Mouse (Mus musculus) heart, postnatal 0 days (tissue): Measurements from ENCODE around the gene Jak2. TPM values are rescaled to one million over a fixed set of nuclear protein-coding genes. Genes with fewer than 3 reads are reported as not detected.

Source experiments
- ATAC-seq: fragments of 200-750 bp; cut with Nextera tagmentation; 2 replicates; pipeline ENCODE4 v1.8.0; 2017; ENCODE audit warnings: low read depth, moderate number of reproducible peaks, moderate library complexity; ENCODE audit not compliant: insufficient read depth
- DNase-seq: peaks from one replicate; pipeline ENCODE4 v3.0.0-alpha.2; 2016; ENCODE audit warnings: low spot score
- H3K27ac ChIP-seq: fragments of 300-500 bp; sonication (generic); 2 replicates; pipeline ENCODE4 v1.5.1; 2014; ENCODE audit warnings: low read depth, mild to moderate bottlenecking
- H3K27me3 ChIP-seq: fragments of 300-500 bp; sonication (generic); 2 replicates; pipeline ENCODE4 v1.6.1; 2014; ENCODE audit warnings: low read length, mixed read lengths; ENCODE audit not compliant: control insufficient read depth, insufficient read depth
- H3K36me3 ChIP-seq: fragments of 300-500 bp; sonication (generic); replicated peaks from 2 replicates; pipeline ENCODE4 v1.6.1; 2014; ENCODE audit warnings: low read length, mixed read lengths; ENCODE audit not compliant: control insufficient read depth, insufficient read depth
- H3K4me1 ChIP-seq: fragments of 300-500 bp; sonication (generic); 2 replicates; pipeline ENCODE4 v1.6.1; 2014; ENCODE audit warnings: antibody characterized with exemption; ENCODE audit not compliant: control insufficient read depth, insufficient read depth
- H3K4me2 ChIP-seq: fragments of 300-500 bp; sonication (generic); 2 replicates; pipeline ENCODE4 v1.6.1; 2014; ENCODE audit warnings: low read depth, mild to moderate bottlenecking, low read length, moderate library complexity
- H3K4me3 ChIP-seq: fragments of 300-500 bp; sonication (generic); 2 replicates; pipeline ENCODE4 v1.5.1; 2014; ENCODE audit warnings: low read depth, low read length
- H3K9ac ChIP-seq: fragments of 300-500 bp; sonication (generic); replicated peaks from 2 replicates; pipeline ENCODE4 v1.6.1; 2014; ENCODE audit warnings: low read depth, low read length, mixed read lengths
- H3K9me3 ChIP-seq: fragments of 300-500 bp; sonication (generic); replicated peaks from 2 replicates; pipeline ENCODE4 v1.6.1; 2016; ENCODE audit warnings: low read length; ENCODE audit not compliant: control insufficient read depth
- CTCF ChIP-seq: IDR thresholded peaks from 2 replicates; pipeline ENCODE4 v1.5.1; 2016; ENCODE audit warnings: antibody characterized with exemption, control low read depth, low read depth
- EP300 ChIP-seq: IDR thresholded peaks from 2 replicates; pipeline ENCODE4 v1.6.1; 2016; ENCODE audit warnings: antibody characterized with exemption, low read depth
- WGBS: fragments of 180-500 bp; shearing (Covaris S2); extraction: QIAGEN DNeasy Blood & Tissue Kit; methylation state at CpG from one replicate; pipeline ENCODE4 v1.1.7; 2014; 5-methylcytosine and 5-hydroxymethylcytosine counted together
- polyA plus RNA-seq: library from polyadenylated mRNA; unstranded; fragments of >200 nt; fragmentation: Nextera tagmentation; extraction: Ambion mirVana; gene quantifications from 2 replicates; pipeline ENCODE4 v1.2.1, GENCODE M21; 2015
- total RNA-seq: library from RNA; depleted of rRNA; stranded (reverse); fragments of >200 nt; gene quantifications from 2 replicates; pipeline ENCODE4 v1.2.3, GENCODE M21; 2014; ENCODE audit warnings: low replicate concordance

Jak2 gene
- total and polyA plus RNA-seq, 2 experiments from 2014 or later = 5.2 to 11.5 TPM

DNA sequence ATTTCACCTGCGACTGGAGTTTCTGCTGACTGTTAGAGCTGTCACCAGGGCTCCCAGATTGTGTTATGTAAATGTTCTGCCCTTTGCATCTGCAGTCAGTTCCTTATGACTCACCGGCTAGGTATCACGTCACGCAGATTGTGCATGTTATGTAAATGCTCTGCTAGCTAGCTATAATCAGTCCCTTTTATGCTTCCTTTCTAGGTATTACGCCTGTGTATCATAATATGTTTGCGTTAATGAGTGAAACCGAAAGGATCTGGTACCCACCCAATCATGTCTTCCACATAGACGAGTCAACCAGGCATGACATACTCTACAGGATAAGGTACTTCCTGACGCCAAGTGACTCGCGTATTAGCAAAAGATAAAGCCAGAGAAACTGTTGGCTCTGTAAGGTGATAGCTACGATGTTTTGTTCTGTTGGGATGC lies 19.5 kb downstream of the Jak2 start:
- peak overlapping the region; percentile 38; the same call in 1 of the 2 replicates for H3K27ac ChIP-seq
- H3K9ac ChIP-seq = peak overlapping the region; percentile 29; the same call in 1 of the 2 replicates
- H3K27me3 ChIP-seq = no peaks in the 10 kb centered on the region
- H3K36me3 ChIP-seq = peaks cover 14% of the 10 kb centered on the region
- peak overlapping the region; percentile 40 for H3K4me3 ChIP-seq
- WGBS = 22% methylated on average over 12 of the region's 12 CpGs
- ATAC-seq (peak; percentile 36; the same call in 1 of the 2 replicates), DNase-seq (peak; percentile 61)
- H3K4me1 ChIP-seq = peaks cover 4% of the 10 kb centered on the region; the same call in 1 of the 2 replicates
- H3K4me2 ChIP-seq = peak overlapping the region; percentile 56
- H3K9me3 ChIP-seq = no peaks in the 10 kb centered on the region
- TF ChIP-seq CTCF (no peak), EP300 (no peak)

DNA sequence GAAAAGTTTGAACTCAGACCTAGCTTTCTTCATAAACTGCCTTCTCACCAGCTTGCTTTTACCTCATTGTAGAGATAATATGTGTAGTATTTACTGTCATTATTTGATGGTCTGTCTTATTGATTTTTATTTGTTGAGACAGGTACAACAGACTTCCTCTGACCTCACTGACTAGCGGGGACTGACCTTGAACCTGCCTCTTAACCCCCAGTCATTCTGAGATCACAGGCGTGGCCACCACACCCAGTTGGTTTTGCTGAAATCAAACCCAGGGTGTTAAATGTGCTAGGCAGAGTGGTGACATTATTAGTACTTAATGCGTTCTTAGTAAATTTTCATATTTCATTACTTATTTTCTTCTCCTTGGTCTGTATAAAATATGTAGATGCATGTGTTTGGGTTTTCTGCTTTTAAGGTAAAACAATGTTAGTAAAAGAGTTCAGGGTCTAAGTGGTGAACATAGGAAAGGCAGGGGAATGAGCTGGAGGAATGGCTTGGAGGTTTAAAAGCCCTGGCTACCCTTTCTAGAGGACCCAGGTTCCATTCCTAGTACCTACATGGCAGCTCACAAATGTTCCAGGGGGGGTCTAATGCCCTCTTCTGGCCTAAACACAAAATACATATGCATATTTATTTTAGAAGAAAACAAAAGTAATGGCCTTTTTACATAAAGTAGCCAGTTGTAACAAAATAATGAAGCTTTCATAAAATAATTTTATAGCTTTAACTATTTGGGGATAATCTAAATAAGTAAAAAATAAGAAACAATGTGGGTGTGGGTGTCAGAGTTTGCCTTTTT lies 20.6 kb downstream of the Jak2 start:
- Histone ChIP-seq H3K9ac (no peak overlapping the region), H3K27me3 (no peaks in the 10 kb centered on the region), H3K4me2 (no peak overlapping the region), H3K9me3 (no peaks in the 10 kb centered on the region), H3K27ac (no peak overlapping the region), H3K4me1 (peaks cover 4% of the 10 kb centered on the region; the same call in 1 of the 2 replicates), H3K4me3 (no peak overlapping the region), H3K36me3 (peaks cover 22% of the 10 kb centered on the region)
- no peak for TF ChIP-seq EP300
- TF ChIP-seq CTCF = no peak
- ATAC-seq (no peak), DNase-seq (no peak)
- WGBS = 90% methylated on average over 3 of the region's 3 CpGs

DNA sequence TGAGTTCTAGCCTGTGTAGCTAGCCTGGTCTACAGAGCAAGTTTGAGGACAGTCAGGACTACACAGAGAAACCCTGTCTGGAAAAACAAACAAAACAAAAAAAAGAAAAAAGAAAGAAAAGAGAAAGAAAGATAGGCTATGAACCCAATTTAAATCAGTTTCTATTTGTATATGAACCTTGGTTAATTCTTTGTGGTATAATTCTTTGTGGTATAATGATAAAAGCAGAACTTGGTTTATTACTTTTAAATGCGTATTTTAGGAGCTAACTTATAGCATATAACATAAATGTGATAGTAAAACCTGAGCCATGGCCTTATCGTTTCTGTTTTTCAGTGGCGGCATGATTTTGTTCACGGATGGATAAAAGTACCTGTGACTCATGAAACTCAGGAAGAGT lies 24.8 kb downstream of the Jak2 start:
- 0 out of 2 replicates have a peak, but pooled peaks cover under 1% of the 10 kb centered on the region for H3K4me1 ChIP-seq
- no peak for DNase-seq
- H3K4me2 ChIP-seq = no peak overlapping the region
- no peaks in the 10 kb centered on the region for H3K27me3 ChIP-seq
- H3K27ac ChIP-seq = no peak overlapping the region
- no peaks in the 10 kb centered on the region for H3K9me3 ChIP-seq
- no peak for TF ChIP-seq EP300
- TF ChIP-seq CTCF = no peak
- H3K9ac ChIP-seq = no peak overlapping the region
- peaks cover 36% of the 10 kb centered on the region for H3K36me3 ChIP-seq
- H3K4me3 ChIP-seq = no peak overlapping the region
- ATAC-seq = no peak
- WGBS = 95% methylated on average over 4 of the region's 4 CpGs

DNA sequence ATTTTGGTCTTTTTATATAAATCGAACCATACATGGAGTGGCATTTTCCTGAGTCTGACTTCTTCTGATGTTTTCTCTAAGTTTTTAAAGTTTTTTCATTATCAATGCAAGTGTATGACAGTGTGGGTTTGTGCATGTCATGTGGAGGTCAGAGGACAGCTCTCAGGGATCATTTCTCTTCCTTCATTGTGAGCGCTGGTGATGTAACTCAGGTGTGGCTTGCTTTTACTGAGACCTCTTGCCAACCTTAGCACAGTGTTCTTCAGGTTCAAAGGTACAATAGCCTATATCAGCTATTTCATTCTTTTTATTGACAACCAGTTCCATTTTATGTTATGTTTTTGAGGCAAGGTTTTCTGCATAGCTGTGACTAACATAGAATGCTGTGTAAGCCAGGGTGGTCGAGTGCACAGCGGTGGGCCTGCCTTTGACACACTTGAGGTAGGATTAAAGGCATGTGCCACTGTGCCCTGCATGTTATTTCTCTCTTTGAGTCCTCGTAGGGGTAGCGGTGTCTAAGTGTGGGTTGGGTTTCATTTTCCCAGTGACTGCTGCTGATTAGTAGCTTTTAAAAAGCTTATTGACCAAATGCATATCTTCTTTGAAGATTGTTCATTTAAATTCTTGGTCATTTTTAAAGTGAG lies 27.4 kb downstream of the Jak2 start:
- Histone ChIP-seq H3K4me3 (no peak overlapping the region), H3K9ac (no peak overlapping the region), H3K36me3 (peaks cover 44% of the 10 kb centered on the region), H3K4me2 (no peak overlapping the region), H3K27ac (no peak overlapping the region), H3K4me1 (no peaks in the 10 kb centered on the region), H3K9me3 (no peaks in the 10 kb centered on the region), H3K27me3 (no peaks in the 10 kb centered on the region)
- ATAC-seq = no peak
- TF ChIP-seq EP300 (no peak), CTCF (no peak)
- no peak for DNase-seq
- 91% methylated on average over 6 of the region's 6 CpGs for WGBS

DNA sequence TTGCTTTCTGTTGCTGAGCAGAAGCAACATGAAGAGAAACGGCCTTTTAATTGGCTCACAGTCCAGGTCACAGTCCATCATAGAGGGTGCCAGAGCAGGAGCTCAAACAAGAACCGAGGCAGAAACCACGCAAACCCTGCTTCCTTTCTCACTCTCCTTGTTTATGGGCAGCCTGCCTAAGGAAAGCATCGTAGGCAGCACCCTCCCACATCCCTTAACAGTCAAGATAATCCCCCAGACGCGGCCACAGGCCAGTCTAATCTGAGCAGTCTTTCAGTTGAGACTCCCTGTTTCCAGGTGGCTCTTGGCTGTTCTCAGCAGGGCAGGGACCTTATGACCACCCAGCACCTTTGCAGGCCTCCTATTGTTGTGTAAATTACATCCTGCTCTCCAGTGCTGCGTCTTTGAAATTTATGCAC lies 33.8 kb downstream of the Jak2 start:
- Histone ChIP-seq H3K4me3 (no peak overlapping the region), H3K4me1 (no peaks in the 10 kb centered on the region), H3K4me2 (no peak overlapping the region), H3K36me3 (peaks cover 42% of the 10 kb centered on the region), H3K9ac (no peak overlapping the region), H3K27me3 (no peaks in the 10 kb centered on the region), H3K9me3 (no peaks in the 10 kb centered on the region), H3K27ac (no peak overlapping the region)
- TF ChIP-seq CTCF = no peak
- TF ChIP-seq EP300 = no peak
- WGBS = 45% methylated on average over 7 of the region's 7 CpGs
- ATAC-seq (no peak), DNase-seq (no peak)
